Mouse (Mus musculus) lung, postnatal 36 days (tissue): ENCODE measurements around the gene Tmprss9.
A peak's percentile ranks its signal among the peaks of the same experiment; 100 is the strongest.

Source experiments
- DNase-seq: peaks from one replicate; pipeline ENCODE4 v3.0.0; 2022; ENCODE audit warnings: mixed read lengths

Gene Tmprss9

GRCm38 (mm10) chr10:80843087-80843930, 28.3 kb upstream of the Tmprss9 start:
- DNase-seq, result no peak

- DNase-seq, result no peak
Observed at GRCm38 (mm10) chr10:80843931-80844547, 27.6 kb upstream of the Tmprss9 start, which contains the start of gene Lingo3. Gene Lingo3, minus strand, starts transcription at chr10:80844039.

- no peak for DNase-seq
Observed at GRCm38 (mm10) chr10:80845055-80845693, 26.5 kb upstream of the Tmprss9 start.

- DNase-seq, result no peak
Observed at GRCm38 (mm10) chr10:80845732-80846131, 25.9 kb upstream of the Tmprss9 start.

GRCm38 (mm10) chr10:80848571-80848970, 23.1 kb upstream of the Tmprss9 start:
- peak; percentile 80 for DNase-seq

- DNase-seq, result peak; percentile 95
Observed at GRCm38 (mm10) chr10:80854913-80855748, 16.5 kb upstream of the Tmprss9 start, which contains the start of the genes Lsm7 and Sppl2b. Gene Lsm7, minus strand, starts transcription at chr10:80855209. Gene Sppl2b, plus strand, starts transcription at chr10:80855275.

- DNase-seq, result no peak
Observed at GRCm38 (mm10) chr10:80855749-80856073, 15.9 kb upstream of the Tmprss9 start.

- DNase-seq, result peak; percentile 15
Observed at GRCm38 (mm10) chr10:80856267-80856666, 15.4 kb upstream of the Tmprss9 start.

- no peak for DNase-seq
Observed at GRCm38 (mm10) chr10:80856908-80857307, 14.7 kb upstream of the Tmprss9 start.

GRCm38 (mm10) chr10:80857386-80857785, 14.3 kb upstream of the Tmprss9 start:
- DNase-seq, result no peak

GRCm38 (mm10) chr10:80857848-80858247, 13.8 kb upstream of the Tmprss9 start:
- DNase-seq, result no peak

GRCm38 (mm10) chr10:80858350-80858935, 13.2 kb upstream of the Tmprss9 start:
- DNase-seq, result no peak

GRCm38 (mm10) chr10:80862305-80862704, 9.3 kb upstream of the Tmprss9 start:
- no peak for DNase-seq

GRCm38 (mm10) chr10:80864446-80864845, 7.2 kb upstream of the Tmprss9 start:
- DNase-seq, result no peak

GRCm38 (mm10) chr10:80870993-80871392, 655 bp upstream of the Tmprss9 start:
- DNase-seq, result no peak

- no peak for DNase-seq
Observed at GRCm38 (mm10) chr10:80874035-80874434, 2.4 kb downstream of the Tmprss9 start.

GRCm38 (mm10) chr10:80876028-80876427, 4.4 kb downstream of the Tmprss9 start:
- DNase-seq, result peak; percentile 78

- DNase-seq, result no peak
Observed at GRCm38 (mm10) chr10:80876594-80876993, 4.9 kb downstream of the Tmprss9 start.

GRCm38 (mm10) chr10:80880131-80880641, 8.5 kb downstream of the Tmprss9 start:
- peak; percentile 74 for DNase-seq

GRCm38 (mm10) chr10:80880901-80881300, 9.3 kb downstream of the Tmprss9 start:
- no peak for DNase-seq

GRCm38 (mm10) chr10:80881301-80881700, 9.7 kb downstream of the Tmprss9 start:
- DNase-seq, result peak; percentile 90

GRCm38 (mm10) chr10:80887181-80887580, 15.5 kb downstream of the Tmprss9 start:
- DNase-seq, result peak; percentile 58
